Mouse (Mus musculus) forebrain, embryonic 10.5 days (tissue): ENCODE data around the gene Adh1. TPM values are rescaled to one million over a fixed set of nuclear protein-coding genes. Genes with fewer than 3 reads are reported as not detected.

ENCODE experiments used
- DNase-seq: peaks from one replicate; pipeline ENCODE4 v3.0.0-alpha.2; 2017; ENCODE audit warnings: low spot score; ENCODE audit errors: extremely low spot score
- H3K27ac ChIP-seq: fragments of 300-500 bp; sonication (generic); 2 replicates; pipeline ENCODE4 v1.5.1; 2016; ENCODE audit warnings: mild to moderate bottlenecking
- H3K27me3 ChIP-seq: fragments of 300-500 bp; sonication (generic); 2 replicates; pipeline ENCODE4 v1.6.1; 2016; ENCODE audit warnings: mild to moderate bottlenecking; ENCODE audit not compliant: poor library complexity, severe bottlenecking
- H3K36me3 ChIP-seq: fragments of 300-500 bp; sonication (generic); replicated peaks from 2 replicates; pipeline ENCODE4 v1.6.1; 2016; ENCODE audit warnings: mild to moderate bottlenecking, moderate library complexity
- H3K4me1 ChIP-seq: fragments of 300-500 bp; sonication (generic); 2 replicates; pipeline ENCODE4 v1.6.1; 2016
- H3K4me3 ChIP-seq: fragments of 300-500 bp; sonication (generic); 2 replicates; pipeline ENCODE4 v1.5.1; 2016; ENCODE audit warnings: mild to moderate bottlenecking, moderate library complexity
- H3K9me3 ChIP-seq: fragments of 300-500 bp; sonication (generic); 2 replicates; pipeline ENCODE4 v1.6.1; 2016; ENCODE audit warnings: mild to moderate bottlenecking, moderate library complexity
- WGBS: fragments of 180-500 bp; shearing (Covaris S2); methylation state at CpG from one replicate; pipeline ENCODE4 v1.1.7; 2016; 5-methylcytosine and 5-hydroxymethylcytosine counted together
- polyA plus RNA-seq: library from polyadenylated mRNA; unstranded; fragments of >200 nt; fragmentation: Nextera tagmentation; extraction: Ambion mirVana; gene quantifications from 2 replicates; pipeline ENCODE4 v1.2.1, GENCODE M21; 2016

Gene Adh1
- polyA plus RNA-seq, 1 experiment from 2014 or later = 0.17 TPM

DNA sequence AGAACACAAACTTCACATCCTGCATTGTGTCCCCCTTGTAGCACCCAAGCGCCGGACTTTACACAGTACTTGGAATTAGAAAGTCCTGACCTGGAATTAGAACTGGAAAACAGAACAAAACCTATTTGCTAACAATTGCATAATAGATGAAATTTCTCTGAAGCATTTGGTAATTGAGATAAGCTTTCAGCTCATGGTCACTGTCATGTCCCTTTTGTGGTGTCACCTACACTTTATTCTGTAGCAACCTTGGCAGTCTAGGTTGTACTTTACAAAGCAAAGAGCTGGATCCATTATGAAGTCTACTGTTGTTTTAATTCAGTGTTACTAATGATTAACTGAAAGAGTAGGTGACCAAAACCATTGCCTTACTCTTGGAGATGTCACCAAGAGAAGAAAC is 33.7 kb upstream of the Adh1 start:
- H3K36me3 ChIP-seq = no peaks in the 10 kb centered on the region
- no peaks in the 10 kb centered on the region for H3K27me3 ChIP-seq
- H3K27ac ChIP-seq = no peak overlapping the region
- H3K4me3 ChIP-seq = no peak overlapping the region
- DNase-seq = no peak
- no peaks in the 10 kb centered on the region for H3K9me3 ChIP-seq
- WGBS = 96% methylated on average over 2 of the region's 2 CpGs
- peaks cover 14% of the 10 kb centered on the region for H3K4me1 ChIP-seq

DNA sequence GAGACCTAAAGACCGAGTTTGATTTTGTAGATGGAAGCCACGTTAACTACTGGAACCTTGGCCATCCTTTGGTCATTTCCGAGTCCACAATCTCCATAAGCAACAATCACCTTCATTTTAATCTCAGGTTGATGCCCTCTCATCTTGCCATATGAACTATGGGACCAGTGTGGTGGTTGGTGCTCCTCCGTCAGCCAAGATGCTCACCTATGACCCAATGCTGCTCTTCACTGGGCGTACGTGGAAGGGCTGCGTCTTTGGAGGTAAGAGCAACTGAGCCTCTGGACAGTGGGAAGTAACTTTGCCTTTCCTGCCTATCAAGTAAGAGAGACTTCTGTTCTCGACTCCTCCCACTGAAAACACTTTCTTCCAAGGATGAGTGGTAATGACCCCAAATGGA is 33.0 kb upstream of the Adh1 start:
- Histone ChIP-seq H3K9me3 (no peaks in the 10 kb centered on the region), H3K36me3 (no peaks in the 10 kb centered on the region), H3K27ac (no peak overlapping the region), H3K27me3 (no peaks in the 10 kb centered on the region), H3K4me1 (peaks cover 14% of the 10 kb centered on the region), H3K4me3 (no peak overlapping the region)
- 92% methylated on average over 8 of the region's 8 CpGs for WGBS
- no peak for DNase-seq

DNA sequence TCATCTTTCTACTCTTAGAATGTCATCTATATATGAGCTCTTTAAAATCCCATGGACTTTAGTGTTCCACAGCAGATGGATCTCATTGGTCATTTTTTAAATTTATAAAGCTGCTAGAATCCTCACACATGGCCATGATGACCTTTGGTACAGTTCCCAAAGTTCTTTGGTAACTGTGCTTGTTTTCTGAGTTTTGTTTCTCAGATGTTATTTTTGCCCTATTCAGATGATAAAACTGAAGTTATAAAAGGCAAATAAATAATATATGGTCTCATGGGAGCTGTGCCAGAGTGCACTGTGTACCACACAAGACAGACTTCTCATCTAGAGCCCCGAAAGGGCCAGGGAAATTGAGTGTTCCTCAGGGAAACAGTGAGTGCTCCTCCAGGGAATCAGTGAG is 31.3 kb upstream of the Adh1 start:
- peaks cover 14% of the 10 kb centered on the region for H3K4me1 ChIP-seq
- DNase-seq = no peak
- no peaks in the 10 kb centered on the region for H3K9me3 ChIP-seq
- WGBS = 100% methylated on average over 1 of the region's 1 CpGs
- no peak overlapping the region for H3K4me3 ChIP-seq
- H3K27ac ChIP-seq = no peak overlapping the region
- no peaks in the 10 kb centered on the region for H3K36me3 ChIP-seq
- no peaks in the 10 kb centered on the region for H3K27me3 ChIP-seq

DNA sequence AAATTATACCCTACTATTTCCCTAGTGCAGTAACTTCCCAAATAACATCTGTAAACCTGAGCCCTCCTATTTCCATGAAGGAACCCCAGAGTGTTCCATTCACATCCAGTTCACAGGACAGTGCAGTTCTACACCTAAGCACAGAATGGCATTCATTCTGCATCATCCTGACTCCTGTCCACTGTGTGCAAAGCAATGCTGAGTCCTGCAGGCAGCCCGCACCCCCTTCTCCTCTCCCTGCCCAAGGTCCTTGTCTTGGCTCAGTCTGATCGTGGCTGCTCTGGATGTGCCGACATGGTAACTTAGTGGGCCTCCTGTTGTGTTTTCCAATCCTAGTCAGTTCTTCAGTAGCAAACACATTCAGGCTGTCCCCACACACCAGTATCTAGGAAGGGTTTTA is 30.5 kb upstream of the Adh1 start:
- Histone ChIP-seq H3K9me3 (no peaks in the 10 kb centered on the region), H3K27ac (no peak overlapping the region), H3K27me3 (no peaks in the 10 kb centered on the region), H3K36me3 (no peaks in the 10 kb centered on the region), H3K4me1 (peaks cover 10% of the 10 kb centered on the region), H3K4me3 (no peak overlapping the region)
- WGBS = 87% methylated on average over 3 of the region's 3 CpGs
- no peak for DNase-seq

DNA sequence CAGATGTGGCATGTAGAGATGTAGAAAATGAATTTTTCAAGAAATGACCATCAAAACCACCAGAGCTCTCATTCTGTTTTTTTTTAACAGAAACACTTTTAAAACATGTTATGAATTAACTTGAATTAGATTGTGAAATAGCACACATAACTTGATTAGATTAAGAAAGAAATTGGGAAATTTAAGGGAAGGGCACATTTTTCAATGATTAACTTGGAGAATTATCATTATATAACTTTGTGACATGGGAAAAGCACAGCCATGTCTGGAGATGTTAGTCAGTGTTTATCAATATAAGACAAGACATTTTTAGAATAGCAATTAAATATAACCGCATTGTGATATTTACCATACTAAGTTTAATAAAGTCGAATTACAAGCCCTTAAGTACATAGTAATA is 29.3 kb upstream of the Adh1 start:
- H3K4me3 ChIP-seq = no peak overlapping the region
- H3K27me3 ChIP-seq = no peaks in the 10 kb centered on the region
- H3K4me1 ChIP-seq = no peaks in the 10 kb centered on the region
- no peak overlapping the region for H3K27ac ChIP-seq
- no peak for DNase-seq
- H3K36me3 ChIP-seq = no peaks in the 10 kb centered on the region
- 86% methylated on average over 2 of the region's 2 CpGs for WGBS
- no peaks in the 10 kb centered on the region for H3K9me3 ChIP-seq

DNA sequence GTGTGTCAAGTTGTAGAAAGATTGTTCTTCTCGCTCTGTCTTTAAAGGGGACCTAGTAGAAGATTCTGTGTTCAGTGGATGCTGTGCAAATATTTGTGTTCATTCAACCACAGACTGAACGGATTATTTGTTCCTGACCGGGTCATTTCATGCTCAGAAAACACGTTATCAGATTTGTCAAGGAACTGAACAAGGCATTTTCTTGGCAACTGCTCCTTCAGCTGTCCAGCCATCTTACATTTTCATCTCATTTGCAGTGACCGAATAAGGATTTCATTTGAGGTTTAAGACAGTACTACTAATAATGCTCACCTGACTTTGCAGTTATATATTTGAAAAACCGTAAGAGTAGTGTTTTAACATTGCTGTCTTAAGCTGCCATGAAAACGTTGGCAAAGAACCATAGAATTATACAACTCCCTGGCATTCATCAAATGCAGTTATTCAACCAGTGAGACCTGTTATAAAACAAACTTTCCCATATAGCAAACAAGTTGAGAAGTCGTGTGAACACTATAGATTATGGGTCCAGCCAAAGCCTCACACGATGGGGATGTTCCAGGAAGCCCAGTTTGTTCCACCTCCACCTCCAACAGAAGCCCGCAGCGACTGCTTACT is 24.1 kb upstream of the Adh1 start:
- H3K27ac ChIP-seq = no peak overlapping the region
- no peaks in the 10 kb centered on the region for H3K27me3 ChIP-seq
- DNase-seq = no peak
- H3K4me1 ChIP-seq = no peaks in the 10 kb centered on the region
- 79% methylated on average over 11 of the region's 11 CpGs for WGBS
- H3K9me3 ChIP-seq = no peaks in the 10 kb centered on the region
- H3K4me3 ChIP-seq = no peak overlapping the region
- H3K36me3 ChIP-seq = no peaks in the 10 kb centered on the region

DNA sequence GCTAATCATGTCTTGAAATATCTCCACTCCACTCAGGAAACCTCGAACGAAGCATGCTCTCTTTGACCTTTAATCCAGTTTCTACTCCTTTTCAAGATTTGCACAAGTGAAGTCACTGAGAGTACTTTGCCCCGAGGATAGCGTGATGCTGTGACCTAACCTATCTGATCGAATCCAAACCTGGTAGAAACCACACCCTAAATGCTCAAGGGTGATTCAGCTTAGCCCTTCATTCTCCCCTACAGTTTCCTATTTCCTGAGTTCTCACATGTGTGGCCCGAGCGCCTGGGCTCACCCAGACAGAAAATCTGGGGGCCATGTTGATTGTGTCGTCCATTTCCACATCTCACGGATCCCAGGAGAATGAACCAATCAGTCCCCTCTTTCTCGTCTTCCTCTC is 22.7 kb upstream of the Adh1 start:
- H3K27me3 ChIP-seq = no peaks in the 10 kb centered on the region
- no peak overlapping the region for H3K4me3 ChIP-seq
- H3K27ac ChIP-seq = no peak overlapping the region
- no peaks in the 10 kb centered on the region for H3K9me3 ChIP-seq
- DNase-seq = no peak
- H3K36me3 ChIP-seq = no peaks in the 10 kb centered on the region
- H3K4me1 ChIP-seq = no peaks in the 10 kb centered on the region
- 89% methylated on average over 10 of the region's 10 CpGs for WGBS

DNA sequence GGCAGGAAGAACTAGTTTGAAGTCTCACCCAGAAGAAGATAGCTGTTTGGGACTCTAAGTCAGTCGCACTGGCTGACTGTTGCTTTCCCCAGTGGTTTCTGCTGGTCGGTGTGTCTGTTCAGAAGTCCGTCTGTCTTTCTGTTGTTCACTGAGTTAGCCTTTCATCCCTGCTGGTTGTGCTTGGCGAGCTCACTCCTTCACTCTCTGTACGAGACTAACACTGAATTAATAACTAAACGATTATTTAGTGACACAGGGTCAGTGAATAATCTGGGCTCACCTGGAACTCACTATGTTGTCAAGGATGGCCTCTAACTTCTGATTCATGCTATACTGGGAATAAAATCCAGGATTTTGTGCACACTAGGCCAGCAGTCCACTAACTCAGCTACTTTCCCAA is 21.3 kb upstream of the Adh1 start:
- Histone ChIP-seq H3K27ac (no peak overlapping the region), H3K4me1 (no peaks in the 10 kb centered on the region), H3K4me3 (no peak overlapping the region), H3K36me3 (no peaks in the 10 kb centered on the region), H3K27me3 (no peaks in the 10 kb centered on the region), H3K9me3 (no peaks in the 10 kb centered on the region)
- no peak for DNase-seq
- WGBS = 91% methylated on average over 6 of the region's 6 CpGs

DNA sequence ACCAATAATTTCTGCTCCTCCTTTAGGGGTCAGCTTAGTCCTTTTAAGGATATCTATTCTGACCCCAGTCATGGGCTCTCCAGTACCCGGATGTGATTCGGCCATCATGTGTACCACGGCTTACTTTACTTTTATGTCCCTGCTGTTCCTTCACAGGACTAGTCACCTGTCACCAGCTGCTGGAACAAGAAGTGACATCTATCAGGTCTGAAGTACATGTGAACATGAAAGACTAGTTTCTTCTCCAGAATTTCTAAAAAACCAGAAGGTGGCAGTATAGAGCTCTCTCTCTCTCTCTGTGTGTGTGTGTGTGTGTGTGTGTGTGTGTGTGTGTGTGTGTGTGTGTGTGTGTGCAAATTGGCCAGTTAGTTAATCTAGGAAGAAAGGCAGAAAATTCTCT is 20.4 kb upstream of the Adh1 start:
- Histone ChIP-seq H3K27me3 (no peaks in the 10 kb centered on the region), H3K27ac (no peak overlapping the region), H3K9me3 (no peaks in the 10 kb centered on the region), H3K4me1 (no peaks in the 10 kb centered on the region), H3K36me3 (no peaks in the 10 kb centered on the region), H3K4me3 (no peak overlapping the region)
- DNase-seq = no peak
- WGBS = 94% methylated on average over 3 of the region's 3 CpGs

DNA sequence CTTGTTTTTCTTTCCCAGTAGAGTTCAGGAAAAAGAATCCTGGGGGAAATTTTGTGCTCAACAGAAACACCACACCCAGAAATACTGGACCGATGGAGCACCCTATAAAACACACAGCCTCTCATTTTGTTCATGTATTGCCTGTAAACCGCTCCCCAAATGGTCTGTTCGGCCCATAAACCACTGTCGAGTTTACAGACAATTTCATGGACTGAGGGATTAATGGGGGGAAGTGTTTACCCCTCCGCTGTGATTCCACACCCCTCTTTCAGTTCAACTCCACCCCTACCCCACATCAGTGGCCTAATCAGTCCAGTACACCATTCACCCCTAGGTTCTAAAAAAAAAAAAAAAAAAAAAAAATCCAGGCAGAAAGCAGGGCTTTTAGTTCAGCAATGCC is 19.8 kb upstream of the Adh1 start:
- H3K27ac ChIP-seq = no peak overlapping the region
- H3K27me3 ChIP-seq = no peaks in the 10 kb centered on the region
- no peaks in the 10 kb centered on the region for H3K9me3 ChIP-seq
- H3K4me3 ChIP-seq = no peak overlapping the region
- no peaks in the 10 kb centered on the region for H3K4me1 ChIP-seq
- WGBS = 85% methylated on average over 5 of the region's 5 CpGs
- DNase-seq = no peak
- H3K36me3 ChIP-seq = no peaks in the 10 kb centered on the region

DNA sequence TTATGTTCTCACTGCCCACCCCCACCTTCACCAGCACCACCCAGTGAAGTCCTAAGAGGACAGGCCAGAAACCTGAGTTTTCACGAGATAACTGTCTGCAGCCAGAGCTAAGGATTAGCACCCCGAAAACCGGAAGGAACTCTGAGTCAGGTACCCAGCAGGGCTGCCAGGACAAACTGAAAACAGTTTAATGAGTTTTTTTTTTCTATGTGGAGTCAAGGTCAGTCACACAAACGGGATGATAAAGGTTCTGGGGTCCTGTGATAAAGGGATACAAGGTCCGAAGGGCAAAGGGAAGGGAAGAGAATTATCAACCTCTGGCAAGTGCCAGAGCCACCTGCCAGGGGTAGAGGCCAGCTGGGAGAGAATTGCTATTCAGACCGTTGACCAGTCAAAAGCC is 19.4 kb upstream of the Adh1 start:
- H3K27me3 ChIP-seq = no peaks in the 10 kb centered on the region
- no peak overlapping the region for H3K4me3 ChIP-seq
- H3K27ac ChIP-seq = no peak overlapping the region
- WGBS = 67% methylated on average over 6 of the region's 6 CpGs
- H3K4me1 ChIP-seq = no peaks in the 10 kb centered on the region
- no peaks in the 10 kb centered on the region for H3K9me3 ChIP-seq
- no peaks in the 10 kb centered on the region for H3K36me3 ChIP-seq
- no peak for DNase-seq

DNA sequence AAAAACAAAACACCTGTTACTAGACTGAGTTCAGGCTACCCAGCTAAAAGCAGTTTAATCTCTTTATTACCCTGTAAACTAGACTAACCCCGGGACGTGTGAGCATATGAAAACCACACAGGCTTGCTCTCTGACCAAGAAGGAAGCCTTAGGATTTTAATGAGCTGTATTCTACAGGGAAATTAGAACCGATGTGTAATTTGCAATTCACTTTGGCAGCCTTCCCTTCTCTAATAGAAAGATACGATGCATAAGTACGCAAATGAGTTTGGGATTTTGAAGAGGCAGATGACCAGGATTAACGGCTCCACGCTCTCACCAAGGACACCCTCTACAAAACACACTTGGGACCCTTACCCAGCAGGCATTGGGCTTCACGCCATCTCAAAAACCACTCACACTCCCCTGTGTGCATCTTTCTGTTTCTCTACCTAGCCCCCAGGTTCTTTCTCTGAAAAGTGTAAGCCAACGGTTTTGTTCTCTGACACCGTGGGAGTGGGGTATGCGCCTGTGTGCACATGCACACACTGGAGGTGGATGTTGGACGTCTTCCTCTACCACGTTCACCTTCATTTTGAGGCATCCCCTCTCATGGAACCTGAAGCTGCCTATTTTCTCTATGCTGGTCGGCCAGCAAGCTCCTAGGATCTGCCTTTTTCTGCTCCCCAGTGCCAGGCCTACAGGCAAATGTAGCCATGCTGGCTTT is 18.6 kb upstream of the Adh1 start:
- H3K36me3 ChIP-seq = no peaks in the 10 kb centered on the region
- H3K9me3 ChIP-seq = no peaks in the 10 kb centered on the region
- H3K27me3 ChIP-seq = no peaks in the 10 kb centered on the region
- no peaks in the 10 kb centered on the region for H3K4me1 ChIP-seq
- no peak for DNase-seq
- H3K27ac ChIP-seq = no peak overlapping the region
- 91% methylated on average over 14 of the region's 14 CpGs for WGBS
- no peak overlapping the region for H3K4me3 ChIP-seq

DNA sequence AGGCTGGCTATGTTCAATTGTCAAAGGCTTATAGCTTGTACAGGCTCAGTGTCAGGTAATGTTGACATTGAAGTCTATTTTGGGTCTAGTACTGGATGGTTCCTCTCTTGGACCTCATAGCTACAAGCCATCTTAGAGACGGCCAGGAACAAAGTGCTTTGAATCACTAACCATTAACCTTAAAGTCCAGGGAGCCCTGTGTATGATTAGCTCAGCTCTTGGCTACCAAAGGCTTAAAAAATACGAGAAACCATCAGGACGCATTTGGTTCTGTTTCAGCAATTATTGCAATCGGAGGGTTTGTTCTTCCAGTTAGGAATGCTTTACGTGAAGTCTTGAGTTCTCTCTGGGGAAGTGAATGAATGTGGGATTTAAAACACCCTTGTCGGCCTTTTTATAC is 17.9 kb upstream of the Adh1 start:
- 92% methylated on average over 6 of the region's 6 CpGs for whole genome bisulfite sequencing

More for the DNA sequence above, 17.9 kb upstream of the Adh1 start:
- no peaks in the 10 kb centered on the region for H3K4me1 ChIP-seq
- no peak for DNase-seq
- H3K27ac ChIP-seq = no peak overlapping the region
- H3K36me3 ChIP-seq = no peaks in the 10 kb centered on the region
- no peaks in the 10 kb centered on the region for H3K27me3 ChIP-seq
- H3K9me3 ChIP-seq = no peaks in the 10 kb centered on the region
- no peak overlapping the region for H3K4me3 ChIP-seq
